Mouse (Mus musculus): ENCODE measurements at regions not wholly inside any gene's neighbourhood (a gene's known extent, or its start where the extent isn't known, plus 50 kb on each side); places are given as distances from the start of the nearest gene placed in this dataset.

DNA sequence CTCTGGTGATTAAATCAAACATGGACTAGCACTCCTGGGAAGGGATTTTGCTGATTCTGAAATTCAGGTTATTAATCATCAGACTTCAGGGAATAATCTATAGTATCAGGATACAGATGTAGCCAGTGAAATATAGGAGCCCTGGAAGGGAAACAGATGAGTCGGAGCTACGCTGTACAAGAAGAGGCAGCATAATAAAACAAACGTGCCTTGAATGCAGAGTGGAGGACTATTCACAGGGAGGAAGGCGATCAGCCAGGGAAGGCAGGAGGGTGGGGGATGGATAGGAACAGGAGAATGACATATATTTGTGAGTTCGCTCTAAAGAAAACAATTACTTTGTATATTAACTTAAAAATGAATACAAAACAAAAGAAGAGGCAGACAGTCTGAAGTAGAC lies 286.6 kb upstream of the Got2 start:
- ATAC-seq (ENCODE audit: insufficient number of reproducible peaks, low FRiP score, low TSS enrichment, low read depth) = no peak
- Histone ChIP-seq H3K4me1 (no peaks in the 10 kb centered on the region), H3K27me3 (no peaks in the 10 kb centered on the region), H3K36me3 (no peaks in the 10 kb centered on the region), H3K4me2 (no peak overlapping the region), H3K9me3 (no peaks in the 10 kb centered on the region), H3K4me3 (no peak overlapping the region), H3K9ac (no peak overlapping the region), H3K27ac (no peak overlapping the region)
- WGBS = 62% methylated on average over 5 of the region's 5 CpGs

- WGBS = 89% methylated on average over 8 of the region's 8 CpGs
- ATAC-seq (ENCODE audit: insufficient number of reproducible peaks, low FRiP score, low TSS enrichment, low read depth) = no peak
- no peaks in the 10 kb centered on the region for H3K4me1 ChIP-seq
- H3K27ac ChIP-seq = no peak overlapping the region
- no peak overlapping the region for H3K4me3 ChIP-seq
- no peak overlapping the region for H3K9ac ChIP-seq
- no peaks in the 10 kb centered on the region for H3K9me3 ChIP-seq
- H3K4me2 ChIP-seq = no peak overlapping the region
- H3K36me3 ChIP-seq = no peaks in the 10 kb centered on the region
- no peaks in the 10 kb centered on the region for H3K27me3 ChIP-seq
Observed at GRCm38 (mm10) chr8:96164933-96165332, 276.6 kb upstream of the Got2 start.

DNA sequence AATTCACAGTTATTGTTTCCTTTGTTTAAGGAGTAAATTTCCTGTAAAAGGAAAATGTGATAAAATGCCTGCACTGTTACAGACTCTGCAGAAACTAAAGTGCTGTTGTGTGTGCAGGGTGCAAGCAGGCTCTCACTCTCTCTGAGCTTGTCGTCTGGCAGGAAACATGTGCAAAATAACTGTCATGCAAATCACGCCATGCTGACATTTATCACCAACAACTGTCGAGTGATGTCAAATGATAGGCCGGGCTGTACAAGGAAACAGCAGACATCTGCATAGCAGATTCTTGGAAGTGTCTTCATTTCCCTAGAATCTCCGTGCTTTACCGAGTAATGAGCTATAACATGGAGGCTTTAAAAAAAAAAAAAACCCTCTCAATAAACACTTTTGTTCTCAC lies 271.6 kb upstream of the Got2 start:
- H3K9me3 ChIP-seq = no peaks in the 10 kb centered on the region
- H3K4me3 ChIP-seq = no peak overlapping the region
- H3K27ac ChIP-seq = no peak overlapping the region
- no peak for ATAC-seq (ENCODE audit: insufficient number of reproducible peaks, low FRiP score, low TSS enrichment, low read depth)
- no peaks in the 10 kb centered on the region for H3K36me3 ChIP-seq
- H3K9ac ChIP-seq = no peak overlapping the region
- 13% methylated on average over 6 of the region's 6 CpGs for whole genome bisulfite sequencing
- H3K4me1 ChIP-seq = no peaks in the 10 kb centered on the region
- H3K27me3 ChIP-seq = no peaks in the 10 kb centered on the region
- no peak overlapping the region for H3K4me2 ChIP-seq

GRCm38 (mm10) chr8:96152496-96153250 lies 264.3 kb upstream of the Got2 start:
- Histone ChIP-seq H3K9me3 (no peaks in the 10 kb centered on the region), H3K4me2 (no peak overlapping the region), H3K27me3 (no peaks in the 10 kb centered on the region), H3K4me1 (no peaks in the 10 kb centered on the region), H3K27ac (no peak overlapping the region), H3K36me3 (no peaks in the 10 kb centered on the region), H3K9ac (no peak overlapping the region), H3K4me3 (no peak overlapping the region)
- 37% methylated on average over 12 of the region's 12 CpGs for WGBS
- no peak for ATAC-seq (ENCODE audit: insufficient number of reproducible peaks, low FRiP score, low TSS enrichment, low read depth)

DNA sequence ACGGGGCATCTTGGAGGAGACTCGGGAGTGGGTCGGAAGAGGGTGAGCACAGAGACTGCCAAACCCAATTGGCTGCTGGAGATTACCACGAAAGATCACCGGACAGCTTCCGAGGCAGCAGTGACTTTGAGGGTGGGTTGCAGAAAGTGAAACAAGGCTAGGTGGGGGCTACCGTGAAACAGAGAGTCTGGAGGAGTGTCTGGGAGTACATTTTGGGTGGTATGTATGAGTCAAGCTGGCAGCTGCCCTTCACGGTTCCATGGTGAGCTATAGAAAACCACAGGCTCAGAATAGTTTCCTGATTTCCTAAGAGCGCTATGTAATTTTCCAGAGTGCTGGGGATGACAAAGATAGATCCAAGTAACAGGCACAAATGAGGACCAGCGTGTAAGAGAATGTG lies 263.7 kb upstream of the Got2 start:
- Histone ChIP-seq H3K9me3 (no peaks in the 10 kb centered on the region), H3K27ac (no peak overlapping the region), H3K27me3 (no peaks in the 10 kb centered on the region), H3K4me1 (no peaks in the 10 kb centered on the region), H3K4me3 (no peak overlapping the region), H3K9ac (no peak overlapping the region), H3K36me3 (no peaks in the 10 kb centered on the region), H3K4me2 (no peak overlapping the region)
- no peak for ATAC-seq (ENCODE audit: insufficient number of reproducible peaks, low FRiP score, low TSS enrichment, low read depth)
- 78% methylated on average over 10 of the region's 10 CpGs for WGBS

DNA sequence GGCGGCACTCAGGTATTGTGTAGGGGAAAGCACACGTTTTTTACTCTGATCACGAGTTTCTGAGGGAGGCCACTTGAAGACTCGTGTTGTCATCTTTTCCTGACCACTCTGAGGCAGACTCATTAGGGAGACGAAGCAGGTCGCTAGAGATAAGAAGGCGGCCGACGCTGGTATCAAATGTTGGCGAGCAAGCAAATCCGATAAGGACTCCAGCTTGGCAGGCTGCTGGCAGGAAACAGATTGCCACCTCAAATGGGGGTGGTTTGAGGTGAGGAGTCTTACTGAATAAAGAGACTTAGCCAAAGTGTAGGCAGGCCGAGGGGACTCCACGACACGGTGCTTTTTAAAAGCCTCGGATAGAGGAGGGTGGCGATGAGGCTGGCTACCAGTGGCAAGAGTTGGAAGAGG lies 262.7 kb upstream of the Got2 start:
- H3K4me1 ChIP-seq = no peaks in the 10 kb centered on the region
- no peaks in the 10 kb centered on the region for H3K36me3 ChIP-seq
- 80% methylated on average over 16 of the region's 16 CpGs for WGBS
- no peak overlapping the region for H3K4me3 ChIP-seq
- ATAC-seq (ENCODE audit: insufficient number of reproducible peaks, low FRiP score, low TSS enrichment, low read depth) = no peak
- H3K9me3 ChIP-seq = no peaks in the 10 kb centered on the region
- no peak overlapping the region for H3K9ac ChIP-seq
- H3K4me2 ChIP-seq = no peak overlapping the region
- no peak overlapping the region for H3K27ac ChIP-seq
- no peaks in the 10 kb centered on the region for H3K27me3 ChIP-seq

DNA sequence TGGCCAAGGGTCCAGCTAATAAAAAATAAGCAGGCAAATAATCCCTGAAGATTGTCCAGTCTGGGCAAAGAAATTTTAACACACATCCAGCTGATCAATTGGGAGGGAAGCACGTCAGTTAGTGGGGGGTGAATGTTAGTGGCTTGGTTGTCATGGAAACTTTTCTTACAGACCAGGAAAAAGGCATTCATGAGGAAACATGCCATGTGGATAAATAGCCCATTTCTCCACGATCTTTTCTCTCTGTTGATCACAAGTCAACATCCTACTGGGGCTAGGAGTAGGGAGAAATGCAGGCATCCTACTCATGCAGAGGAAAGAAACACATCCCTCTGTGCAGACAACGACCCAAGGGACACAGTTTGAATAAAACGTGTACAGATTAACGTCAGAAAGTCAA lies 243.8 kb upstream of the Got2 start:
- H3K4me3 ChIP-seq = no peak overlapping the region
- WGBS = 55% methylated on average over 5 of the region's 5 CpGs
- H3K4me1 ChIP-seq = no peaks in the 10 kb centered on the region
- no peak for ATAC-seq (ENCODE audit: insufficient number of reproducible peaks, low FRiP score, low TSS enrichment, low read depth)
- H3K4me2 ChIP-seq = no peak overlapping the region
- H3K9me3 ChIP-seq = no peaks in the 10 kb centered on the region
- no peaks in the 10 kb centered on the region for H3K27me3 ChIP-seq
- H3K36me3 ChIP-seq = no peaks in the 10 kb centered on the region
- no peak overlapping the region for H3K27ac ChIP-seq
- no peak overlapping the region for H3K9ac ChIP-seq

GRCm38 (mm10) chr8:96128329-96128728 lies 240.0 kb upstream of the Got2 start:
- ATAC-seq (ENCODE audit: insufficient number of reproducible peaks, low FRiP score, low TSS enrichment, low read depth) = no peak
- H3K36me3 ChIP-seq = no peaks in the 10 kb centered on the region
- H3K4me3 ChIP-seq = no peak overlapping the region
- no peaks in the 10 kb centered on the region for H3K9me3 ChIP-seq
- H3K27me3 ChIP-seq = no peaks in the 10 kb centered on the region
- no peak overlapping the region for H3K4me2 ChIP-seq
- 76% methylated on average over 2 of the region's 2 CpGs for WGBS
- no peak overlapping the region for H3K9ac ChIP-seq
- no peak overlapping the region for H3K27ac ChIP-seq
- H3K4me1 ChIP-seq = no peaks in the 10 kb centered on the region

DNA sequence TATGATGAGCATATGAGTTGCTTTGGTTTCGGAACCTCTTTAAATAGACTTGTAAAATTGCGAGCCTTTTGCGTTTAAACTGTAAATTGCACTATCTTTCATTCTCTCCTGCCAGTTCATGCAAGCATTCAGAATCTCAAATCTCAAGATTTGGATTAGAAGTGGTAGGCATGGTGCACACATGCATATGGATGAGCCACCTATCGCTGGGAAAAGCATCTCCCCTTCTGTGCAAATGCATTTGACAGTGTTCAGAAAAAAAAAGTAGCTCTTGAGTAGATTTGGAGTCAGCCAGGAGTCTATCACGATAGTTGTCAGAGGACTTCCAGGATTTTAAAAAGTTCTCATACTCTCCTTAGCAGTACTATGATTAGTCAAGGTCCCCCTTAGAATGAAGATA lies 212.5 kb upstream of the Got2 start:
- Histone ChIP-seq H3K27me3 (no peaks in the 10 kb centered on the region), H3K4me3 (no peak overlapping the region), H3K4me2 (no peak overlapping the region), H3K36me3 (no peaks in the 10 kb centered on the region), H3K9ac (no peak overlapping the region), H3K4me1 (no peaks in the 10 kb centered on the region), H3K9me3 (no peaks in the 10 kb centered on the region), H3K27ac (no peak overlapping the region)
- ATAC-seq (ENCODE audit: insufficient number of reproducible peaks, low FRiP score, low TSS enrichment, low read depth) = no peak
- 59% methylated on average over 5 of the region's 5 CpGs for WGBS

DNA sequence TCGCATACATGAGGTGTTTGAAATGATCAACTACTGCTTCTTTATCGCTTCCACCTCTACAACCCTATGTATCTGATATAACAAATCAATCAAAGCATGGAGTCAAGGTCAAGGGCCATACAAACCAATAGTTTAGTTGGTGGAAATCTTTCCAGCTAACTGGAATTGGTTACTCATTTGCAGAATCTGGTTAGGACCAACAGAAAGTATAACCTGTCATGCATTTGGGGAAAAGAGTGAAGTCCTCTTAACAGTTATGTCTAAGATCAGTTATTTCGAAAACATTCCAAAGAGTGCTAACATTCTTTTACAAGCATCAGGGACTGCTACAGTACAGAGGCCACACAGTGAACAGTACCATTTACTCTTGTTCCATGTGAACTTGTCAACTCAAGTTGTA lies 204.6 kb upstream of the Got2 start:
- Histone ChIP-seq H3K4me1 (no peaks in the 10 kb centered on the region), H3K9ac (no peak overlapping the region), H3K4me2 (no peak overlapping the region), H3K27ac (no peak overlapping the region), H3K27me3 (no peaks in the 10 kb centered on the region), H3K9me3 (no peaks in the 10 kb centered on the region), H3K36me3 (no peaks in the 10 kb centered on the region), H3K4me3 (no peak overlapping the region)
- WGBS = 84% methylated on average over 3 of the region's 3 CpGs
- no peak for ATAC-seq (ENCODE audit: insufficient number of reproducible peaks, low FRiP score, low TSS enrichment, low read depth)

- Histone ChIP-seq H3K4me3 (no peak overlapping the region), H3K36me3 (no peaks in the 10 kb centered on the region), H3K4me1 (no peaks in the 10 kb centered on the region), H3K27me3 (no peaks in the 10 kb centered on the region), H3K9ac (no peak overlapping the region), H3K4me2 (no peak overlapping the region), H3K9me3 (no peaks in the 10 kb centered on the region), H3K27ac (no peak overlapping the region)
- 82% methylated on average over 1 of the region's 1 CpGs for WGBS
- ATAC-seq (ENCODE audit: insufficient number of reproducible peaks, low FRiP score, low TSS enrichment, low read depth) = no peak
Observed at GRCm38 (mm10) chr8:96090231-96090630, 201.9 kb upstream of the Got2 start.

DNA sequence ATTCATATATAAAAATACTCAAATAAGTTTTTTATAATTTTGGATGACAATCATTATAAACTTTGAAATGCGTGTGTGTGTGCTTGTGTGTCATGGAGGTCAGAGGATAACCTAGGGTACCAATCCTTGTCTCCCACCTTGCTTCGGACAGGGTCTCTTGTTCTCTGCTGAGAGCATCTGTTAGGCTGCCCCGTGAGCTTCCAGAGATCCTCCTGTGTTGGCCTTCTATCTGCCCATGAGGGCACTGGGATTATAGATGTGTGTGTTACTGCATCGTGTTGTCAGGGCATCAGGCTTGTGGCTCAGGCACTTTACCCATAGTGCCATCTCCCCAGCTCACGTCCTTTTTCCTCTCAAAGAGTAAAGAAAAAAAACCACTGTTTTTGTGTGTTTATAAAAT lies 180.0 kb upstream of the Got2 start:
- no peak overlapping the region for H3K27ac ChIP-seq
- ATAC-seq (ENCODE audit: insufficient number of reproducible peaks, low FRiP score, low TSS enrichment, low read depth) = no peak
- H3K4me3 ChIP-seq = no peak overlapping the region
- no peaks in the 10 kb centered on the region for H3K27me3 ChIP-seq
- no peaks in the 10 kb centered on the region for H3K9me3 ChIP-seq
- WGBS = 77% methylated on average over 5 of the region's 5 CpGs
- H3K9ac ChIP-seq = no peak overlapping the region
- no peak overlapping the region for H3K4me2 ChIP-seq
- no peaks in the 10 kb centered on the region for H3K36me3 ChIP-seq
- H3K4me1 ChIP-seq = no peaks in the 10 kb centered on the region

DNA sequence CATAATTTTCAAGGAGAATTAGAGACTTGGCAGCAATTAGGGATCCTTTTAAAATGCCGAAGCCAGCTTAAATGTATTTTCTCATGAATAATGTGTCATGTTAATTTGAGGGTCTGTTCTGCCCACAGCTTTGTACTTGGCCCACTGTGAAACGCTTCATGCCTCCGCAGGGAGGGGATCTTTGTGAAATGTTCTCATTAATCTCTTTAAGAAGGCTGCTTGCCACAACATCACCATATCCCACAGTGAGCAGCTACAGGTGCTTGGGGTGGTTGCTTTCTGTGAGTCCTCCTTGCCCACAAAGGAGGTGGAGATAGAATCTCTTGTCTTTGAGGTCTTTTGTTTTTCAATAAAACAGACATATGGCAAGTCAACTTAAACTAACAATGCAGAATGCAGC lies 159.3 kb upstream of the Got2 start:
- no peaks in the 10 kb centered on the region for H3K27me3 ChIP-seq
- 61% methylated on average over 3 of the region's 3 CpGs for WGBS
- ATAC-seq (ENCODE audit: insufficient number of reproducible peaks, low FRiP score, low TSS enrichment, low read depth) = no peak
- H3K9ac ChIP-seq = no peak overlapping the region
- no peak overlapping the region for H3K27ac ChIP-seq
- H3K4me1 ChIP-seq = no peaks in the 10 kb centered on the region
- H3K4me2 ChIP-seq = no peak overlapping the region
- H3K9me3 ChIP-seq = no peaks in the 10 kb centered on the region
- H3K4me3 ChIP-seq = no peak overlapping the region
- no peaks in the 10 kb centered on the region for H3K36me3 ChIP-seq
